Mouse (Mus musculus): ENCODE results near the gene Pgm2l1. TPM values are rescaled to one million over a fixed set of nuclear protein-coding genes. Genes with fewer than 3 reads are reported as not detected.

Pgm2l1 gene
- polyA plus RNA-seq (2014; fragmentation: Nextera tagmentation; extraction: Ambion mirVana) = 9.1 and 14.9 TPM in 2 replicates

- H3K9me3 ChIP-seq (ENCODE audit: control insufficient read depth, low read length) = no peaks in the 10 kb centered on the region
- ATAC-seq (ENCODE audit: low FRiP score) = peak; percentile 99
- WGBS = under 1% methylated on average over 47 of the region's 72 CpGs
Observed at GRCm38 (mm10) chr7:100227158-100227875, at the start of gene Pgm2l1. TSS of gene Pgm2l1 (plus strand) at chr7:100227394.

GRCm38 (mm10) chr7:100178016-100178890 lies 48.9 kb upstream of the Pgm2l1 start:
- Histone ChIP-seq H3K4me3 (ENCODE audit: low read depth, low read length) (peak overlapping the region; percentile 32), H3K4me1 (replicated peaks; ENCODE audit: control insufficient read depth, insufficient read depth, low read length) (peaks cover 5% of the 10 kb centered on the region; the same call in 1 of the 2 replicates), H3K9me3 (ENCODE audit: control insufficient read depth, low read length) (no peaks in the 10 kb centered on the region), H3K27ac (ENCODE audit: low read depth, low read length) (no peak overlapping the region), H3K4me2 (replicated peaks; ENCODE audit: low read depth, low read length) (peak overlapping the region; percentile 58), H3K9ac (ENCODE audit: low read depth, low read length) (no peak overlapping the region), H3K36me3 (ENCODE audit: control insufficient read depth, insufficient read depth, low read length) (no peaks in the 10 kb centered on the region), H3K27me3 (ENCODE audit: control insufficient read depth, insufficient read depth, low read length) (peaks cover 27% of the 10 kb centered on the region)
- ATAC-seq (ENCODE audit: low FRiP score) = no peak
- DNase-seq (ENCODE audit: low spot score) = peak; percentile 52
- 9% methylated on average over 30 of the region's 30 CpGs for WGBS

More at GRCm38 (mm10) chr7:100227158-100227875, at the start of gene Pgm2l1:
- no peaks in the 10 kb centered on the region for H3K27me3 ChIP-seq (ENCODE audit: control insufficient read depth, insufficient read depth, low read length)
- H3K9ac ChIP-seq (ENCODE audit: low read depth, low read length) = peak within 1 kb of the TSS; percentile 89
- no peaks in the 10 kb centered on the region for H3K4me1 ChIP-seq (replicated peaks; ENCODE audit: control insufficient read depth, insufficient read depth, low read length)
- peak within 1 kb of the TSS; percentile 90 for H3K27ac ChIP-seq (ENCODE audit: low read depth, low read length)
- peak; percentile 97 for DNase-seq (ENCODE audit: low spot score)
- H3K4me3 ChIP-seq (ENCODE audit: low read depth, low read length) = peak within 1 kb of the TSS; percentile 90
- H3K4me2 ChIP-seq (replicated peaks; ENCODE audit: low read depth, low read length) = peak within 1 kb of the TSS; percentile 90
- H3K36me3 ChIP-seq (ENCODE audit: control insufficient read depth, insufficient read depth, low read length) = no peaks in the 10 kb centered on the region

GRCm38 (mm10) chr7:100178891-100179233 lies 48.3 kb upstream of the Pgm2l1 start:
- H3K4me3 ChIP-seq (ENCODE audit: low read depth, low read length) = peak overlapping the region; percentile 32
- peak overlapping the region; percentile 58 for H3K4me2 ChIP-seq (replicated peaks; ENCODE audit: low read depth, low read length)
- no peaks in the 10 kb centered on the region for H3K9me3 ChIP-seq (ENCODE audit: control insufficient read depth, low read length)
- ATAC-seq (ENCODE audit: low FRiP score) = no peak
- no peak overlapping the region for H3K9ac ChIP-seq (ENCODE audit: low read depth, low read length)
- peaks cover 27% of the 10 kb centered on the region for H3K27me3 ChIP-seq (ENCODE audit: control insufficient read depth, insufficient read depth, low read length)
- H3K4me1 ChIP-seq (replicated peaks; ENCODE audit: control insufficient read depth, insufficient read depth, low read length) = peaks cover 5% of the 10 kb centered on the region; the same call in 1 of the 2 replicates
- DNase-seq (ENCODE audit: low spot score) = peak; percentile 51
- no peaks in the 10 kb centered on the region for H3K36me3 ChIP-seq (ENCODE audit: control insufficient read depth, insufficient read depth, low read length)
- 3% methylated on average over 15 of the region's 15 CpGs for WGBS
- H3K27ac ChIP-seq (ENCODE audit: low read depth, low read length) = no peak overlapping the region

GRCm38 (mm10) chr7:100179394-100179793 lies 47.8 kb upstream of the Pgm2l1 start:
- peak overlapping the region; percentile 58 for H3K4me2 ChIP-seq (replicated peaks; ENCODE audit: low read depth, low read length)
- 69% methylated on average over 7 of the region's 7 CpGs for WGBS
- no peak overlapping the region for H3K4me3 ChIP-seq (ENCODE audit: low read depth, low read length)
- DNase-seq (ENCODE audit: low spot score) (no peak), ATAC-seq (ENCODE audit: low FRiP score) (no peak)
- no peaks in the 10 kb centered on the region for H3K9me3 ChIP-seq (ENCODE audit: control insufficient read depth, low read length)
- H3K27me3 ChIP-seq (ENCODE audit: control insufficient read depth, insufficient read depth, low read length) = peaks cover 27% of the 10 kb centered on the region
- H3K27ac ChIP-seq (ENCODE audit: low read depth, low read length) = no peak overlapping the region
- peaks cover 5% of the 10 kb centered on the region; the same call in 1 of the 2 replicates for H3K4me1 ChIP-seq (replicated peaks; ENCODE audit: control insufficient read depth, insufficient read depth, low read length)
- H3K9ac ChIP-seq (ENCODE audit: low read depth, low read length) = no peak overlapping the region
- H3K36me3 ChIP-seq (ENCODE audit: control insufficient read depth, insufficient read depth, low read length) = no peaks in the 10 kb centered on the region

GRCm38 (mm10) chr7:100179836-100180407 lies 47.3 kb upstream of the Pgm2l1 start:
- H3K9ac ChIP-seq (ENCODE audit: low read depth, low read length) = no peak overlapping the region
- 77% methylated on average over 7 of the region's 7 CpGs for WGBS
- no peaks in the 10 kb centered on the region for H3K9me3 ChIP-seq (ENCODE audit: control insufficient read depth, low read length)
- no peaks in the 10 kb centered on the region for H3K36me3 ChIP-seq (ENCODE audit: control insufficient read depth, insufficient read depth, low read length)
- H3K4me3 ChIP-seq (ENCODE audit: low read depth, low read length) = no peak overlapping the region
- no peak for ATAC-seq (ENCODE audit: low FRiP score)
- H3K4me1 ChIP-seq (replicated peaks; ENCODE audit: control insufficient read depth, insufficient read depth, low read length) = peaks cover 5% of the 10 kb centered on the region; the same call in 1 of the 2 replicates
- no peak overlapping the region for H3K4me2 ChIP-seq (replicated peaks; ENCODE audit: low read depth, low read length)
- peaks cover 27% of the 10 kb centered on the region for H3K27me3 ChIP-seq (ENCODE audit: control insufficient read depth, insufficient read depth, low read length)
- H3K27ac ChIP-seq (ENCODE audit: low read depth, low read length) = no peak overlapping the region
- no peak for DNase-seq (ENCODE audit: low spot score)

- H3K4me1 ChIP-seq (replicated peaks; ENCODE audit: control insufficient read depth, insufficient read depth, low read length) = peaks cover 5% of the 10 kb centered on the region; the same call in 1 of the 2 replicates
- H3K4me2 ChIP-seq (replicated peaks; ENCODE audit: low read depth, low read length) = no peak overlapping the region
- H3K4me3 ChIP-seq (ENCODE audit: low read depth, low read length) = no peak overlapping the region
- peaks cover 27% of the 10 kb centered on the region for H3K27me3 ChIP-seq (ENCODE audit: control insufficient read depth, insufficient read depth, low read length)
- DNase-seq (ENCODE audit: low spot score) (no peak), ATAC-seq (ENCODE audit: low FRiP score) (no peak)
- no peaks in the 10 kb centered on the region for H3K9me3 ChIP-seq (ENCODE audit: control insufficient read depth, low read length)
- no peak overlapping the region for H3K9ac ChIP-seq (ENCODE audit: low read depth, low read length)
- 88% methylated on average over 2 of the region's 2 CpGs for WGBS
- no peaks in the 10 kb centered on the region for H3K36me3 ChIP-seq (ENCODE audit: control insufficient read depth, insufficient read depth, low read length)
- H3K27ac ChIP-seq (ENCODE audit: low read depth, low read length) = no peak overlapping the region
Observed at GRCm38 (mm10) chr7:100181176-100181575, 46.0 kb upstream of the Pgm2l1 start.

- H3K4me3 ChIP-seq (ENCODE audit: low read depth, low read length) = no peak overlapping the region
- no peak overlapping the region for H3K27ac ChIP-seq (ENCODE audit: low read depth, low read length)
- no peak overlapping the region for H3K4me2 ChIP-seq (replicated peaks; ENCODE audit: low read depth, low read length)
- peaks cover 5% of the 10 kb centered on the region; the same call in 1 of the 2 replicates for H3K4me1 ChIP-seq (replicated peaks; ENCODE audit: control insufficient read depth, insufficient read depth, low read length)
- H3K9ac ChIP-seq (ENCODE audit: low read depth, low read length) = no peak overlapping the region
- ATAC-seq (ENCODE audit: low FRiP score) = no peak
- WGBS = 86% methylated on average over 3 of the region's 3 CpGs
- H3K36me3 ChIP-seq (ENCODE audit: control insufficient read depth, insufficient read depth, low read length) = no peaks in the 10 kb centered on the region
- no peaks in the 10 kb centered on the region for H3K9me3 ChIP-seq (ENCODE audit: control insufficient read depth, low read length)
- DNase-seq (ENCODE audit: low spot score) = no peak
- H3K27me3 ChIP-seq (ENCODE audit: control insufficient read depth, insufficient read depth, low read length) = peaks cover 27% of the 10 kb centered on the region
Observed at GRCm38 (mm10) chr7:100181614-100182013, 45.6 kb upstream of the Pgm2l1 start.

- DNase-seq (ENCODE audit: low spot score) = no peak
- H3K9ac ChIP-seq (ENCODE audit: low read depth, low read length) = no peak overlapping the region
- H3K27me3 ChIP-seq (ENCODE audit: control insufficient read depth, insufficient read depth, low read length) = peaks cover 25% of the 10 kb centered on the region
- 84% methylated on average over 3 of the region's 3 CpGs for WGBS
- no peak overlapping the region for H3K4me2 ChIP-seq (replicated peaks; ENCODE audit: low read depth, low read length)
- H3K36me3 ChIP-seq (ENCODE audit: control insufficient read depth, insufficient read depth, low read length) = no peaks in the 10 kb centered on the region
- no peak overlapping the region for H3K4me3 ChIP-seq (ENCODE audit: low read depth, low read length)
- no peaks in the 10 kb centered on the region for H3K9me3 ChIP-seq (ENCODE audit: control insufficient read depth, low read length)
- H3K27ac ChIP-seq (ENCODE audit: low read depth, low read length) = no peak overlapping the region
- no peak for ATAC-seq (ENCODE audit: low FRiP score)
- H3K4me1 ChIP-seq (replicated peaks; ENCODE audit: control insufficient read depth, insufficient read depth, low read length) = peaks cover 5% of the 10 kb centered on the region; the same call in 1 of the 2 replicates
Observed at GRCm38 (mm10) chr7:100182388-100182787, 44.8 kb upstream of the Pgm2l1 start.

All from hindbrain, embryonic 11.5 days (tissue).